Mouse (Mus musculus) spleen, adult 2 months (tissue): ENCODE data around the gene Atg9b. TPM values are rescaled to one million over a fixed set of nuclear protein-coding genes. Genes with fewer than 3 reads are reported as not detected.

Source experiments
- DNase-seq, 2 experiments: peaks; one replicate each; pipeline versions ENCODE4 v3.0.0 to v3.0.0-alpha.2; 2012 to 2021; ENCODE audit warnings: low spot score in 2 of 2, low read depth in 1 of 2
- H3K27ac ChIP-seq: fragments of 200-500 bp; 2 replicates; pipeline ENCODE4 v1.5.1; 2012; ENCODE audit warnings: low read length, inconsistent platforms; ENCODE audit not compliant: insufficient read depth
- H3K27me3 ChIP-seq: fragments of 200-500 bp; 2 replicates; pipeline ENCODE4 v1.6.1; 2012; ENCODE audit warnings: mild to moderate bottlenecking, moderate library complexity, low read length, inconsistent platforms; ENCODE audit not compliant: control insufficient read depth, insufficient read depth
- H3K36me3 ChIP-seq: fragments of 200-500 bp; 2 replicates; pipeline ENCODE4 v1.6.1; 2012; ENCODE audit warnings: mild to moderate bottlenecking, low read length, inconsistent platforms; ENCODE audit not compliant: control insufficient read depth, insufficient read depth
- H3K4me1 ChIP-seq: fragments of 200-500 bp; 2 replicates; pipeline ENCODE4 v1.6.1; 2011; ENCODE audit warnings: inconsistent platforms; ENCODE audit not compliant: control insufficient read depth, insufficient read depth, insufficient read length
- H3K4me3 ChIP-seq: fragments of 200-500 bp; 2 replicates; pipeline ENCODE4 v1.5.1; 2011; ENCODE audit warnings: mild to moderate bottlenecking, inconsistent platforms; ENCODE audit not compliant: insufficient read depth, insufficient read length; ENCODE audit errors: extremely low read depth
- CTCF ChIP-seq: fragments of 200-500 bp; IDR thresholded peaks from 2 replicates; pipeline ENCODE4 v1.5.1; 2011; ENCODE audit warnings: mild to moderate bottlenecking, inconsistent platforms; ENCODE audit not compliant: insufficient read depth, insufficient read length, insufficient replicate concordance; ENCODE audit errors: extremely low read depth
- POLR2A ChIP-seq: fragments of 200-500 bp; IDR thresholded peaks from 2 replicates; pipeline ENCODE4 v1.6.1; 2011; ENCODE audit warnings: low read depth, low read length, inconsistent platforms
- WGBS: fragments of 180-500 bp; shearing (Covaris S2); methylation state at CpG from one replicate; pipeline ENCODE4 v1.1.7; 2018; 5-methylcytosine and 5-hydroxymethylcytosine counted together
- polyA plus RNA-seq: library from polyadenylated mRNA; depleted of rRNA; stranded (reverse); fragments of >200 nt; gene quantifications from 2 replicates; pipeline ENCODE4 v1.2.3, GENCODE M21; 2012

The Atg9b gene
- polyA plus RNA-seq, 1 experiment: 0.71 TPM

GRCm38 (mm10) chr5:24426037-24426432 is 34.1 kb upstream of the Atg9b start:
- no peak for DNase-seq
- H3K36me3 ChIP-seq: peaks cover 17% of the 10 kb centered on the region
- H3K4me1 ChIP-seq: peaks cover 10% of the 10 kb centered on the region; the same call in 1 of the 2 replicates
- H3K27ac ChIP-seq: no peak overlapping the region
- H3K27me3 ChIP-seq: no peaks in the 10 kb centered on the region
- no peak for TF ChIP-seq CTCF
- TF ChIP-seq POLR2A: no peak
- H3K4me3 ChIP-seq: peak overlapping the region; percentile 88; the same call in 1 of the 2 replicates
- WGBS: 19% methylated on average over 10 of the region's 10 CpGs

DNA sequence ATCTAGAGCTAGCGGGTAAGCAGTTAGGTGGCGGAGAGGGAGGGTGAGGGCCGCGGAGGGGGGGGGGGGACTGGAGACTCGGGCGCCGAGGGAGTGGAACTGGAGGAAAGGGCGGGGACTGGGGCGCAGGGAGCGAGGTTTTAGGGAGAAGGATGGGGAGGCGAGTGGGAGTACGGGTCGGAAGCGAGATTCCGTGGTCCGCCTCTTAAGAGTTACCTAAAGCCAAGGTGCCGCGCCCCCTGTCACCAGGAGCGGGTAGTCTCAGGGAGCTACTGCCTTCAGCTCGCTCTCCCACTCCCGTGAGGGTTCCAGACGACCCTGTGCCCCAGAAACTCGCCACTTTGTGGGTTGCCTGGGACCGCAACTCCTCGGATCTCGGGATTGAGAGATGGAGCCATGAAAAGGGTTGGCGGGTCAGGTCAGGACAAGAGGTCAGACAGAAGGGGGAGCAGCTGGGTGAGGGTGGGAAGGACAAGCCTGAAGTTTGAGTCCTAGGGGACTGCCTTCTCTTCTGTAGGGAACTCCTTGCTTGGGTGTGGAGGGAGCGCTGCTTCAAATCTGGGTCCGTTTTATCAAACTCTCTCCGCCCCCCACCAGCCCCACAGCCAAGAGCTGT is 33.6 kb upstream of the Atg9b start:
- no peak for TF ChIP-seq POLR2A
- no peak for TF ChIP-seq CTCF
- peak overlapping the region; percentile 74 for H3K27ac ChIP-seq
- peak; percentile 39 to 61 for DNase-seq
- 1% methylated on average over 28 of the region's 30 CpGs for WGBS
- H3K4me3 ChIP-seq: peak overlapping the region; percentile 88
- H3K27me3 ChIP-seq: no peaks in the 10 kb centered on the region
- H3K36me3 ChIP-seq: peaks cover 12% of the 10 kb centered on the region
- peaks cover 10% of the 10 kb centered on the region; the same call in 1 of the 2 replicates for H3K4me1 ChIP-seq

GRCm38 (mm10) chr5:24424861-24425411 is 33.0 kb upstream of the Atg9b start:
- WGBS: under 1% methylated on average over 58 of the region's 60 CpGs
- peaks cover 10% of the 10 kb centered on the region; the same call in 1 of the 2 replicates for H3K4me1 ChIP-seq
- no peaks in the 10 kb centered on the region for H3K27me3 ChIP-seq
- DNase-seq: peak; percentile 78 to 82
- TF ChIP-seq POLR2A (peak; percentile 9; the same call in 1 of the 2 replicates), CTCF (no peak)
- H3K4me3 ChIP-seq: peak overlapping the region; percentile 88
- peak overlapping the region; percentile 95 for H3K27ac ChIP-seq
- H3K36me3 ChIP-seq: peaks cover 9% of the 10 kb centered on the region

DNA sequence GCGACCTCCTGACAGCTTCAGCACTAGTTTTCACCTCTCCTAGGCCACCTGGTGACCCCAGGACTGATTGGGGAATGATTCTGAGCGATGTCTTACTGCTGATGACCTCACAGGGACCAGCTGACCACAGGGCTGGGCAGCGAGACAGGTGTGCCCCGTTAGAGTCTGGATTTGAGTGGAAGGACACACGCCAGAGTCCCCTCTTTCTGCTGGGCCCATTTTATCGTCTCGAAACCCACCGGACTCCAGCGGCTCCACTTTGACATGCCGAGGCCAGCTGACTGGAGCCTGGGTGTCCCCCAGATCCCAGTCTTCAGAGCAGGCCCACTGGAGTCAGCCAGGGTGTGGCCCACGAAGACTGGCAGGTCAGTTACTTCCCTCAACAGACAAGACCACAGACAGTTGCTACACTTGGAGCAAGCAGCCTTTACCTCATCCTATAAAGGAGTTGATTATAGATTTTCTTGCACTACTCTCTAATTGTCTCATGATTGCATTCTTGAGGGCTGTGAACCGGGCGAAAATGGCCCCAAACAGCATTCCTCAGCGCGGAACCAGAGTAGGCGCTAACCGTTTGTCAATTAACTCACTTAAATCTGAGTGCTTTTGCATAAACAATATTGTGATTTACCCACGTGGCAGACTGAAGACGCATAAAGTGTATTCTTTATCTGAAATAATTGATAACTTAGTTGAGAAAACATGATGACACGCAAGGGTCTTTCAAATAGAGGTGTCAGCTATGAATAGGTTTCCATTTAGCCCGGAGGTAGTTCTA is 32.2 kb upstream of the Atg9b start:
- Histone ChIP-seq H3K27ac (peak overlapping the region; percentile 95), H3K27me3 (no peaks in the 10 kb centered on the region), H3K36me3 (peaks cover 3% of the 10 kb centered on the region), H3K4me3 (peak overlapping the region; percentile 88), H3K4me1 (peaks cover 10% of the 10 kb centered on the region; the same call in 1 of the 2 replicates)
- 10% methylated on average over 21 of the region's 21 CpGs for WGBS
- DNase-seq: peak in 1 of 2 experiments; percentile 21
- no peak for TF ChIP-seq CTCF

- peak within 1 kb of the TSS; percentile 95 for H3K27ac ChIP-seq
- peak; percentile 55 for TF ChIP-seq POLR2A
- no peak for TF ChIP-seq CTCF
- WGBS: under 1% methylated on average over 46 of the region's 46 CpGs
- H3K4me3 ChIP-seq: peak within 1 kb of the TSS; percentile 88
- H3K27me3 ChIP-seq: no peaks in the 10 kb centered on the region
- peaks cover 3% of the 10 kb centered on the region for H3K36me3 ChIP-seq
- DNase-seq: peak; percentile 97 to 98
- H3K4me1 ChIP-seq: peaks cover 10% of the 10 kb centered on the region; the same call in 1 of the 2 replicates
Measured at GRCm38 (mm10) chr5:24423129-24424003, 31.4 kb upstream of the Atg9b start, which contains the start of the genes Cdk5 and Slc4a2. Gene Cdk5 (minus strand): TSS chr5:24423530. Gene Slc4a2 (plus strand): TSS chr5:24423837.

- WGBS: 94% methylated on average over 9 of the region's 9 CpGs
- H3K4me1 ChIP-seq: peaks cover 3% of the 10 kb centered on the region; the same call in 1 of the 2 replicates
- TF ChIP-seq POLR2A: no peak
- no peak for TF ChIP-seq CTCF
Measured at GRCm38 (mm10) chr5:24420381-24420780, 28.4 kb upstream of the Atg9b start.

More at GRCm38 (mm10) chr5:24420381-24420780, 28.4 kb upstream of the Atg9b start:
- no peak overlapping the region for H3K4me3 ChIP-seq
- no peaks in the 10 kb centered on the region for H3K27me3 ChIP-seq
- H3K27ac ChIP-seq: no peak overlapping the region
- DNase-seq: no peak
- peaks cover 3% of the 10 kb centered on the region for H3K36me3 ChIP-seq
